Mouse (Mus musculus): Measurements from ENCODE around the gene Echdc3.

- TF ChIP-seq CTCF (IDR thresholded peaks at IDR 0.05), result peak; percentile 44
- TF ChIP-seq EP300 (IDR thresholded peaks at IDR 0.05), result no peak
These were observed 17.2 kb downstream of the Echdc3 start for GRCm38 (mm10) chr2:6195468-6196239.
